Mouse (Mus musculus) CH12.LX (cell line): ENCODE measurements at regions not wholly inside any gene's neighbourhood (a gene's known extent, or its start where the extent isn't known, plus 50 kb on each side); places are given as distances from the start of the nearest gene placed in this dataset.

Experiments
- BHLHE40 ChIP-seq: IDR thresholded peaks from 2 replicates; pipeline ENCODE4 v1.6.1; 2011; ENCODE audit warnings: mild to moderate bottlenecking, low read depth, low read length, improper control_type of control experiment
- CTCF ChIP-seq, 2 experiments: IDR thresholded peaks in 1 of 2; conservative IDR thresholded peaks in 1 of 2; 2 replicates each; pipeline ENCODE4 v1.5.1; 2011 to 2012; ENCODE audit warnings: low read depth in 2 of 2, low read length in 2 of 2, improper control_type of control experiment in 1 of 2, inconsistent platforms in 1 of 2, mild to moderate bottlenecking in 1 of 2, moderate library complexity in 1 of 2
- EP300 ChIP-seq: IDR thresholded peaks from 2 replicates; pipeline ENCODE4 v1.6.1; 2011; ENCODE audit warnings: low read length, improper control_type of control experiment
- MAX ChIP-seq: IDR thresholded peaks from 2 replicates; pipeline ENCODE4 v1.6.1; 2011; ENCODE audit warnings: low read length, improper control_type of control experiment
- POLR2A ChIP-seq: IDR thresholded peaks from 2 replicates; pipeline ENCODE4 v1.6.1; 2011; ENCODE audit warnings: low read depth, mild to moderate bottlenecking, improper control_type of control experiment, low read length
- UBTF ChIP-seq: IDR thresholded peaks from 2 replicates; pipeline ENCODE4 v1.6.1; 2012; ENCODE audit warnings: low read depth, mild to moderate bottlenecking, inconsistent platforms, low read length, improper control_type of control experiment, moderate library complexity
- USF1 ChIP-seq: IDR thresholded peaks from 2 replicates; pipeline ENCODE4 v1.6.1; 2014; ENCODE audit warnings: low read depth, mild to moderate bottlenecking, inconsistent platforms, low read length, improper control_type of control experiment

DNA sequence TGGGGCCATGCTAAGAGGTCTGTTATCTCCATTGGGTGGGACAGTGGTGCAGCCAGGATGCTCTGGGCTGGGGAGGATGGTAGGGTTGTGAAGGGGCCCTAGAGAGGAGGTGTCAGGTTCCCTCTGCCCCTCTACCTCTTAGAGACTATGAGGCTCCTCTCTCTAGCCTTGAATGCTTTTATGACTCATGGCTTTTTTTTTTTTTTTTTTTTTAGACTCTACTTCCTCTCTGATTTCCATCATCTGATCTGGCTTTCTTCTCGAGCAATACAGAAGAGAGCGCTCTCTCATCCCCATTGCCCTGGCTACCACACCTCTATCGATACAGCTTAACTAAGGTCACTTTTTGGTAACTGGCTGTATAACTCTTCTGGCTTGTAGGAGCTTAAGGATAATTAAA is 176.6 kb upstream of the Grik3 start:
- TF ChIP-seq CTCF (conservative IDR thresholded peaks at IDR 0.05 in 1 of 2, IDR thresholded peaks at IDR 0.05 in 1 of 2; ENCODE audit: low read depth in 2 of 2, low read length in 2 of 2) (no peak), POLR2A (no peak), USF1 (no peak), MAX (no peak), BHLHE40 (no peak), UBTF (no peak), EP300 (no peak)
